Mouse (Mus musculus) heart, adult 9 months (tissue): ENCODE results near the gene Eif5.

Experiments
- DNase-seq, 2 experiments: peaks; one replicate each; pipeline ENCODE4 v3.0.0; 2022; ENCODE audit warnings: low spot score in 2 of 2

Eif5 gene

DNA sequence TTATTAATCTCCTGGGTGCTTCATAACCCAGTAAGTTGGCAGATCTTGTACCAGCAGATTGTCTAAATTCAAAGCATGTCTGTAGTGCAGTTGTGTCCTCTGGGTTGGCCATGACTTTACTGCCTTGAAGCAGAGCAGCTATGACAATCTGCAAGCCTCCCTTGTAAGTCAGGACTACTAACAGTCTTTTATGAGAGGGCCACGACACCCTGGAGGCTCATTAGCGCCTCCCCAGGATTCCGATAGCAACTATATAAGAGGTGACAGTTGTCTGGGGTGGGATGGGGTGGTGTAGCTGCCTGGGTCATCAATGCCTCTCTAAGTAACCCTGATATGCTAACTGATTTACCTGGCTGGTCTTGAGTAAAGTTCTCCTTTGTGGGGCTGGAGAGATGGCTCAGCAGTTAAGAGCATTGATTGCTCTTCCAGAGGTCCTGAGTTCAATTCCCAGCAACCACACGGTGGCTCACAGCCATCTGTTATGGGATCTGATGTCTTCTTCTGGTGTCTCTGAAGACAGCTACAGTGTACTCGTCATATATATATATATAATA lies 25.3 kb downstream of the Eif5 start:
- no peak for DNase-seq

GRCm38 (mm10) chr12:111565363-111565762 lies 27.5 kb downstream of the Eif5 start:
- no peak for DNase-seq

- DNase-seq, result no peak
Measured at GRCm38 (mm10) chr12:111568836-111569235, 31.0 kb downstream of the Eif5 start.

GRCm38 (mm10) chr12:111572406-111572805 lies 34.6 kb downstream of the Eif5 start:
- no peak for DNase-seq

DNA sequence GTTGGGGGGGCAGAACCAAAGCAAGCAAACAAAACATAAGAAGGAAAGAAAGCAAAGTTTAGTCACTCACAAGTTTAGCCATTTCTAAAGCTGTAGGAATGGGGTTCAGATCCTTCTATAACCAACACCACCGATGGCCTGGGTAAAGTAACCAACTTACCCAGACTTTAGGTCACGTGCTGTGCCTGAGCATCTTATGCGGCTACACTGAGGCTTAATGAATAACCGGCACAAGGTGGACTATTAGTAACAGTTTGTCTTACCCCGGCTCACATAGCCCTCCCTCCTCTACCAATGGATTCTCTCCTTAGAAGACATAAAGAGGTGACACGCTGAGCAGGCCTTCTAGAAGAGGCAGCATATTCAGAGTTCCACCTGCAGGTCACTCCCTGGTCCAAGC lies 35.5 kb downstream of the Eif5 start:
- DNase-seq, result no peak

GRCm38 (mm10) chr12:111574074-111574886 lies 36.5 kb downstream of the Eif5 start, which contains the start of gene Mark3:
TSS of gene Mark3 (plus strand) at chr12:111574523.
- DNase-seq, result peak; percentile 95

- peak; percentile 24 to 42 for DNase-seq
Measured at GRCm38 (mm10) chr12:111574887-111575838, 37.3 kb downstream of the Eif5 start.

DNA sequence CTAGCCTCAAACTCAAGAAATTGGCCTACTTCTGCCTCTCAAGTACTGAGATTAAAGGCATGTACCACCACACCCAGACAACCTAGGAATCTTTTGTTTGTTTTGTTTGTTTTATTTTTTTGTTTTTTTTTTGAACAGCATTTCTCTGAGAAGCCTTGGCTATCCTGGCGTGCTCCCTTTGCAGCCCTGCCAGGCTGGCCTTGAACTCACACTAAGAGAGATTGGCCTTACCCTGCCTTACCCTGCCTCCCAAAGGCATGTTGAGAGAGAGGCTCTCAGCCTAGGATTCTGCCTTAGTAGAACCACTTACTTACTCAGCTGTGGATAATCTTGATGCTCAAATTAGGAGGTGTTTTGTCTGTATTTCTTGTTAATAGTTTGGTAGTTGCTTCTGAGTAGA lies 45.2 kb downstream of the Eif5 start:
- DNase-seq, result no peak

DNA sequence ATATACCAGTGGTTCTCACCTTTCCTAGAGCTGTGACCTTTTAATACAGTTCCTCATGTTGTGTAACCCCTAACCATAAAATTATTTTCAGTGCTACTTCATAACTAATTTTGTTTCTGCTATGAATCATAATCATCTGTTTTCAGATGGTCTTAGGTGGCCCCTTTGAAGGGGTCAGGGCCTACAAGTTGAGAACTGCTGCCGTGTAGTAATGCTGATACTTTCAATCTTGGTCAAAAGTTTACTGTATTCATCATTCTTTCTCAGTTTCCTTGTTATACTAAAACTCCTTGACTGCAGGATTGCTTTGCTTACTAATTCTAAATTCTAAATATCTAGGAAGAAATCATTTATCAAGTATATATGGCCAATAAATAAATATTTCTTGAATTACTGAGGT lies 46.6 kb downstream of the Eif5 start:
- DNase-seq, result no peak

GRCm38 (mm10) chr12:111587252-111587651 lies 49.4 kb downstream of the Eif5 start:
- no peak for DNase-seq

- peak; percentile 12 to 31 for DNase-seq
Measured at GRCm38 (mm10) chr12:111592407-111593021, 54.7 kb downstream of the Eif5 start.

- no peak for DNase-seq
Measured at GRCm38 (mm10) chr12:111593775-111594174, 56.0 kb downstream of the Eif5 start.
